Comparison of ENCODE assay signal across 10 mouse cellular contexts in genomic region chr14:54383355-54383771, GRCm38 (mm10). TPM values are rescaled to one million over a fixed set of nuclear protein-coding genes. Genes with fewer than 3 reads are reported as not detected.
DNase-seq lines count a peak whose midpoint lies in the region; ATAC-seq and TF ChIP-seq lines count a peak whose summit lies in the region.
"Had no signal": no experiment of that assay in that cellular context is flagged by ENCODE, and none has a peak within 500 bp of the region (broad histone marks: within the 10 kb centered on the region; RNA-seq: fewer than 3 reads in every experiment).

No protein-coding gene starts in this region.

- H3K9ac ChIP-seq in midbrain, embryonic 11.5 days (ENCODE audit: low read length) = no peak overlapping the region
- no peak overlapping the region for H3K9ac ChIP-seq in midbrain, embryonic 13.5 days (replicated peaks)
- no peak overlapping the region for H3K9ac ChIP-seq in heart, embryonic 12.5 days
- no peak overlapping the region for H3K9ac ChIP-seq in stomach, postnatal 0 days (ENCODE audit: low read length)

- ATAC-seq in midbrain, embryonic 11.5 days (ENCODE audit: low FRiP score) = 0 out of 2 replicates have a peak, but pooled peaks have one; percentile 35
- no peak for ATAC-seq in midbrain, embryonic 13.5 days
- ATAC-seq in heart, embryonic 12.5 days (ENCODE audit: insufficient number of reproducible peaks, low FRiP score) = peak; percentile 65; the same call in 1 of the 2 replicates
- ATAC-seq in stomach, postnatal 0 days (ENCODE audit: low FRiP score, low TSS enrichment) = peak; percentile 64
- ATAC-seq: activated CD4-positive, CD25-positive, alpha-beta regulatory T cell, adult 4 months had no signal

- TF ChIP-seq CTCF in stomach, postnatal 0 days (IDR thresholded peaks at IDR 0.05; ENCODE audit: low read depth) = no peak

- H3K4me1 ChIP-seq in midbrain, embryonic 11.5 days (ENCODE audit: control insufficient read depth, insufficient read depth, low read length) = no peaks in the 10 kb centered on the region; the same call in 1 of the 2 replicates
- H3K4me1 ChIP-seq in midbrain, embryonic 13.5 days (replicated peaks) = no peaks in the 10 kb centered on the region
- H3K4me1 ChIP-seq in heart, embryonic 12.5 days (replicated peaks) = peaks cover 10% of the 10 kb centered on the region
- H3K4me1 ChIP-seq in stomach, postnatal 0 days (replicated peaks; ENCODE audit: control insufficient read depth, insufficient read depth) = no peaks in the 10 kb centered on the region

- no peak overlapping the region for H3K4me2 ChIP-seq in midbrain, embryonic 11.5 days
- no peak overlapping the region for H3K4me2 ChIP-seq in midbrain, embryonic 13.5 days (replicated peaks)
- H3K4me2 ChIP-seq in heart, embryonic 12.5 days = no peak overlapping the region
- H3K4me2 ChIP-seq in stomach, postnatal 0 days (replicated peaks; ENCODE audit: low read depth) = no peak overlapping the region

- no peaks in the 10 kb centered on the region for H3K27me3 ChIP-seq in midbrain, embryonic 11.5 days (ENCODE audit: control insufficient read depth, insufficient read depth, low read length)
- H3K27me3 ChIP-seq in midbrain, embryonic 13.5 days = no peaks in the 10 kb centered on the region
- H3K27me3 ChIP-seq in heart, embryonic 12.5 days (replicated peaks) = no peaks in the 10 kb centered on the region
- no peaks in the 10 kb centered on the region for H3K27me3 ChIP-seq in stomach, postnatal 0 days (ENCODE audit: control insufficient read depth, insufficient read depth, low read length)

- no peaks in the 10 kb centered on the region for H3K36me3 ChIP-seq in midbrain, embryonic 11.5 days (ENCODE audit: control insufficient read depth, insufficient read depth, low read length)
- no peaks in the 10 kb centered on the region for H3K36me3 ChIP-seq in midbrain, embryonic 13.5 days
- no peaks in the 10 kb centered on the region for H3K36me3 ChIP-seq in heart, embryonic 12.5 days
- no peaks in the 10 kb centered on the region for H3K36me3 ChIP-seq in stomach, postnatal 0 days (ENCODE audit: control insufficient read depth, insufficient read depth, low read length)

- H3K27ac ChIP-seq in midbrain, embryonic 11.5 days (ENCODE audit: low read depth, low read length) = no peak overlapping the region
- H3K27ac ChIP-seq in midbrain, embryonic 13.5 days = no peak overlapping the region
- H3K27ac ChIP-seq in heart, embryonic 12.5 days (ENCODE audit: poor library complexity, severe bottlenecking) = no peak overlapping the region
- no peak overlapping the region for H3K27ac ChIP-seq in stomach, postnatal 0 days (replicated peaks)

- no peaks in the 10 kb centered on the region for H3K9me3 ChIP-seq in midbrain, embryonic 11.5 days (ENCODE audit: control insufficient read depth, low read length)
- H3K9me3 ChIP-seq in midbrain, embryonic 13.5 days = no peaks in the 10 kb centered on the region
- no peaks in the 10 kb centered on the region for H3K9me3 ChIP-seq in heart, embryonic 12.5 days (replicated peaks)
- H3K9me3 ChIP-seq in stomach, postnatal 0 days (ENCODE audit: control insufficient read depth, low read length) = no peaks in the 10 kb centered on the region

- DNase-seq in midbrain, embryonic 11.5 days (ENCODE audit: low spot score, missing footprints) = peak; percentile 39
- peak; percentile 65 for DNase-seq in kidney, postnatal 14 days
- DNase-seq in stomach, postnatal 0 days (ENCODE audit: low spot score) = peak; percentile 45
- DNase-seq in thymus, postnatal 25 days = no peak
- no peak for DNase-seq in spleen, adult 18-20 months
- DNase-seq in B cell, adult 2 months = no peak

- 67% methylated on average over 4 of the region's 4 CpGs for WGBS in midbrain, embryonic 11.5 days
- WGBS in midbrain, embryonic 13.5 days = 68% methylated on average over 4 of the region's 4 CpGs
- WGBS in heart, embryonic 12.5 days = 45% methylated on average over 4 of the region's 4 CpGs
- whole genome bisulfite sequencing in stomach, postnatal 0 days = 46% methylated on average over 4 of the region's 4 CpGs

- no peak for TF ChIP-seq EP300 in stomach, postnatal 0 days (optimal IDR thresholded peaks at IDR 0.05)

- H3K4me3 ChIP-seq in midbrain, embryonic 11.5 days (ENCODE audit: low read depth, low read length) = no peak overlapping the region
- no peak overlapping the region for H3K4me3 ChIP-seq in midbrain, embryonic 13.5 days (replicated peaks)
- no peak overlapping the region for H3K4me3 ChIP-seq in heart, embryonic 12.5 days
- H3K4me3 ChIP-seq in stomach, postnatal 0 days (ENCODE audit: low read depth, low read length) = no peak overlapping the region
- H3K4me3 ChIP-seq: myocyte had no signal

RNA-seq across cellular contexts. Expression of gene Oxa1l, which starts 22.7 kb away (rescaled TPM):
- polyA plus RNA-seq in midbrain, embryonic 11.5 days (2014; fragmentation: Nextera tagmentation; extraction: Ambion mirVana) = 44.2 and 45.9 TPM in 2 replicates
- polyA plus RNA-seq in midbrain, embryonic 13.5 days (2015; fragmentation: Nextera tagmentation; extraction: Ambion mirVana) = 43.1 and 47.3 TPM in 2 replicates
- polyA plus RNA-seq in heart, embryonic 12.5 days (2016; fragmentation: Nextera tagmentation; extraction: Ambion mirVana) = 53.3 and 57.6 TPM in 2 replicates
- polyA plus RNA-seq in stomach, postnatal 0 days (2015; fragmentation: Nextera tagmentation; extraction: Ambion mirVana) = 30.5 and 31.7 TPM in 2 replicates

RNA-seq across cellular contexts. Expression of gene Slc7a7, which starts 34.2 kb away (rescaled TPM):
- 4.3 and 4.7 TPM in 2 replicates for polyA plus RNA-seq in midbrain, embryonic 11.5 days (2014; fragmentation: Nextera tagmentation; extraction: Ambion mirVana)
- polyA plus RNA-seq in midbrain, embryonic 13.5 days (2015; fragmentation: Nextera tagmentation; extraction: Ambion mirVana) = 5.3 and 5.9 TPM in 2 replicates
- 8.0 and 8.3 TPM in 2 replicates for polyA plus RNA-seq in heart, embryonic 12.5 days (2016; fragmentation: Nextera tagmentation; extraction: Ambion mirVana)
- polyA plus RNA-seq in stomach, postnatal 0 days (2015; fragmentation: Nextera tagmentation; extraction: Ambion mirVana) = 9.3 and 9.5 TPM in 2 replicates

RNA-seq across cellular contexts. Expression of gene Mrpl52, which starts 43.3 kb away (rescaled TPM):
- 238 and 253 TPM in 2 replicates for polyA plus RNA-seq in midbrain, embryonic 11.5 days (2014; fragmentation: Nextera tagmentation; extraction: Ambion mirVana)
- polyA plus RNA-seq in midbrain, embryonic 13.5 days (2015; fragmentation: Nextera tagmentation; extraction: Ambion mirVana) = 278 and 280 TPM in 2 replicates
- 284 and 290 TPM in 2 replicates for polyA plus RNA-seq in heart, embryonic 12.5 days (2016; fragmentation: Nextera tagmentation; extraction: Ambion mirVana)
- 312 and 339 TPM in 2 replicates for polyA plus RNA-seq in stomach, postnatal 0 days (2015; fragmentation: Nextera tagmentation; extraction: Ambion mirVana)

RNA-seq across cellular contexts. Expression of gene Mmp14, which starts 48.0 kb away (rescaled TPM):
- 57.4 and 57.5 TPM in 2 replicates for polyA plus RNA-seq in midbrain, embryonic 11.5 days (2014; fragmentation: Nextera tagmentation; extraction: Ambion mirVana)
- polyA plus RNA-seq in midbrain, embryonic 13.5 days (2015; fragmentation: Nextera tagmentation; extraction: Ambion mirVana) = 50.1 and 55.9 TPM in 2 replicates
- 127 and 129 TPM in 2 replicates for polyA plus RNA-seq in heart, embryonic 12.5 days (2016; fragmentation: Nextera tagmentation; extraction: Ambion mirVana)
- 63.9 and 70.4 TPM in 2 replicates for polyA plus RNA-seq in stomach, postnatal 0 days (2015; fragmentation: Nextera tagmentation; extraction: Ambion mirVana)

Comparison
In these comparisons a context has a peak if more than half of its experiments do, and no peak if none do; other contexts are left out.
1. DNase-seq: peak in midbrain, embryonic 11.5 days (single experiment), kidney, postnatal 14 days (single experiment) and stomach, postnatal 0 days (single experiment); none in thymus, postnatal 25 days (single experiment), spleen, adult 18-20 months (0 of 2) and B cell, adult 2 months (0 of 2).